Mouse (Mus musculus): Measurements from ENCODE around the gene Rph3al. TPM values are rescaled to one million over a fixed set of nuclear protein-coding genes. Genes with fewer than 3 reads are reported as not detected.

The Rph3al gene
- polyA plus RNA-seq, 1 experiment from 2014 or later = 1.3 TPM

DNA sequence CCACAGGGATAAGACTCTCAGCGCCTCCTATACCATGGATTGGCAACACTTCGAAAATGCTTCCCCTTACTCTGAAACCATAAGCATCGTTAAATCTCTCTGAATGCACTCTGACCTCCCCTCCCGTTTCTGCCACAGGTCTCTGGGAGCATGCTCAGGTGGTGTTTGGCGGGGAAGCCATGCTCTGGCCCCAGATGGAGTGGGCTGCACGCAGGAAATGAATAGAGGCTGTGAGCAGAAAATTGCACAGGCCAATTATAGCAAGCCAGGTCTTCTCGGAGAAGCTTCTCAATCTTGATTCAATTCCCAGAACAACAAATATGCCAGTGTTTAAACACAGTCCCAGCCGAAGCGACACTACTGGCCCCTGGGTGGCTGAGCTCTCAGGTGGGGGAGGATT lies 72.4 kb downstream of the Rph3al start:
- 29% methylated on average over 9 of the region's 9 CpGs for WGBS
- ATAC-seq (ENCODE audit: low read depth) = no peak
- Histone ChIP-seq H3K4me3 (ENCODE audit: low read depth, low read length) (no peak overlapping the region), H3K36me3 (ENCODE audit: control insufficient read depth, insufficient read depth, low read length) (no peaks in the 10 kb centered on the region), H3K27ac (ENCODE audit: low read depth, low read length) (peak overlapping the region; percentile 12; the same call in 1 of the 2 replicates), H3K9ac (replicated peaks; ENCODE audit: low read depth, low read length) (no peak overlapping the region), H3K9me3 (ENCODE audit: control insufficient read depth, low read length) (no peaks in the 10 kb centered on the region), H3K4me1 (ENCODE audit: control insufficient read depth, insufficient read depth, low read length) (peaks cover 20% of the 10 kb centered on the region), H3K4me2 (ENCODE audit: low read depth, low read length) (no peak overlapping the region), H3K27me3 (ENCODE audit: control insufficient read depth, insufficient read depth, low read length) (no peaks in the 10 kb centered on the region)

DNA sequence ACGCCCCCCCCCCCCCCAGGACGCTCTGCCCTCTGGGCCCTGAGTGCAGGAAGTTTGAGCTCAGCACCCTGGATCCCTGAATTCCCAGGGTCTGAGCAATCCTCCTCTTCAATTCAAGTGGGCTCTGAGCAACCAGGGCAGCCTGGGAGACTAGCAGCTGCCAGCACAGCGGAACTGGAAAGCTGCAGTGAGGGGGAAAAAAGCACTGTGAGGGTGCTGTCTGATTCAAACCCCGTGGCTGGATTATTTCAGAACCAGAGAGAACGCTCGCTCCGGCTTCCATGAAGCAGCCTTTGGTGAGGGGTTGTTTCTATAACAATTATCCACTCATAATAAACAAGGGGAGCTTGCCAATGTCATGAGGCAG lies 73.0 kb downstream of the Rph3al start:
- Histone ChIP-seq H3K27ac (ENCODE audit: low read depth, low read length) (peak overlapping the region; percentile 12; the same call in 1 of the 2 replicates), H3K4me3 (ENCODE audit: low read depth, low read length) (no peak overlapping the region), H3K4me1 (ENCODE audit: control insufficient read depth, insufficient read depth, low read length) (peaks cover 19% of the 10 kb centered on the region; the same call in 1 of the 2 replicates), H3K36me3 (ENCODE audit: control insufficient read depth, insufficient read depth, low read length) (no peaks in the 10 kb centered on the region), H3K27me3 (ENCODE audit: control insufficient read depth, insufficient read depth, low read length) (no peaks in the 10 kb centered on the region), H3K4me2 (ENCODE audit: low read depth, low read length) (no peak overlapping the region), H3K9me3 (ENCODE audit: control insufficient read depth, low read length) (no peaks in the 10 kb centered on the region), H3K9ac (replicated peaks; ENCODE audit: low read depth, low read length) (no peak overlapping the region)
- WGBS = 35% methylated on average over 7 of the region's 7 CpGs
- no peak for ATAC-seq (ENCODE audit: low read depth)

DNA sequence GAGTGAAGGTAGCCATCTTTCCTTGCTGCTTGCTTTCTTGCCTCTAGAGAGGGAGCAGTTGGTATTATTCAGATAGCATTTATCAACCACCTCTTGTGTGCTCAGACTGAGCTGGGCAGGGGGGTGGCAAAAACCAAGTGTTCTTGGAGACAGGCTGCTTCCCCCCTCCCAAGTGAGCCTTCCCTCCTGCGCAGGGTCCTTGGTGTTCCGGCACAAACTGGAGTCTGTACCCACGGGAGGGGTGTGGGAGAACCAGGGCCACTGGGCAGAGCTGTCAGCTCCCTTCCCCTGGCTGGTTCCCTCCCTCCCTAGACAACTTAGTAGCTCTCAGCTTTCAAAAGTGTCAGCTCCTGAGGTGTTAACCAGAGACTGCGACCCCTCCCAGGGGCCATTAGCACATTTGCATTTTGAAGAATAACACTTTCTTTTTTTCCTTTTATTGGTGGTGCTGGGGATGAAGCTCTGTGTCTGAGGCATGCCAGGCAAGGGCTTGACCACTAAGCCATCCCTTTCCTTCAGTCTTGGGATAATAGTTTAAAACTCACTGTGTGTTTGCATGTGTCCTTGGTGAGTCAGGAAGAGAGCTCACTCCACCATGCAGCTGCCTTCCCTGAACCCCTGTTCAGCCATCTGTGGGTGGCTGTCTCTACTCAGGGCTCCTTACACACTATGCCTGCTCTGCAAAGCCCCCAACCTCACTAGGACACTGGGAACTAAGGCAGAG lies 73.5 kb downstream of the Rph3al start:
- H3K27ac ChIP-seq (ENCODE audit: low read depth, low read length) = no peak overlapping the region

DNA sequence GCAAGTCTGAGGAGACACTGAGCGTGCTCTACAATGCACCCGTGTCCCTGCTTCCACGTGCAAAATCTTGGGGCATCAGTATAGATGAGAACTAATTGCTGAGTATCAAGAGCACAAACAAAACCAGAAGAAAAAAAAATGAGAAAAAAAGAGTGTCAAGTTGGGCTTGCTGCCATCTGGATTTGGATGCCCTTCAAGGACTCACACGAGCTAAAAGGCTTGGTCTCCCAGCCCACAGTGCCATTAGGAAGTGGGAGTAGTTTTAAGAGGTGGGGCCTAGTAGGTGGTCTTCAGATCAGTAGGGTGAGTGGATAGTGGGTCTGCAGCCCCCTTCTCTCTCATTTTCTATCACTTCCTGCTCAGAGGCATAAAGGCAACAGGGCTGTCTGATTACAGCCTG lies 75.8 kb downstream of the Rph3al start:
- ATAC-seq (ENCODE audit: low read depth) = no peak
- no peak overlapping the region for H3K9ac ChIP-seq (replicated peaks; ENCODE audit: low read depth, low read length)
- no peaks in the 10 kb centered on the region for H3K9me3 ChIP-seq (ENCODE audit: control insufficient read depth, low read length)
- H3K4me2 ChIP-seq (ENCODE audit: low read depth, low read length) = no peak overlapping the region
- no peaks in the 10 kb centered on the region for H3K27me3 ChIP-seq (ENCODE audit: control insufficient read depth, insufficient read depth, low read length)
- no peak overlapping the region for H3K27ac ChIP-seq (ENCODE audit: low read depth, low read length)
- 71% methylated on average over 4 of the region's 4 CpGs for WGBS
- H3K4me3 ChIP-seq (ENCODE audit: low read depth, low read length) = no peak overlapping the region
- peaks cover 19% of the 10 kb centered on the region; the same call in 1 of the 2 replicates for H3K4me1 ChIP-seq (ENCODE audit: control insufficient read depth, insufficient read depth, low read length)
- H3K36me3 ChIP-seq (ENCODE audit: control insufficient read depth, insufficient read depth, low read length) = no peaks in the 10 kb centered on the region

More for the DNA sequence above, 73.5 kb downstream of the Rph3al start:
- Histone ChIP-seq H3K9ac (replicated peaks; ENCODE audit: low read depth, low read length) (no peak overlapping the region), H3K27me3 (ENCODE audit: control insufficient read depth, insufficient read depth, low read length) (no peaks in the 10 kb centered on the region), H3K4me2 (ENCODE audit: low read depth, low read length) (no peak overlapping the region), H3K36me3 (ENCODE audit: control insufficient read depth, insufficient read depth, low read length) (no peaks in the 10 kb centered on the region), H3K4me3 (ENCODE audit: low read depth, low read length) (no peak overlapping the region), H3K4me1 (ENCODE audit: control insufficient read depth, insufficient read depth, low read length) (peaks cover 16% of the 10 kb centered on the region; the same call in 1 of the 2 replicates), H3K9me3 (ENCODE audit: control insufficient read depth, low read length) (no peaks in the 10 kb centered on the region)
- no peak for ATAC-seq (ENCODE audit: low read depth)
- 30% methylated on average over 4 of the region's 4 CpGs for WGBS

DNA sequence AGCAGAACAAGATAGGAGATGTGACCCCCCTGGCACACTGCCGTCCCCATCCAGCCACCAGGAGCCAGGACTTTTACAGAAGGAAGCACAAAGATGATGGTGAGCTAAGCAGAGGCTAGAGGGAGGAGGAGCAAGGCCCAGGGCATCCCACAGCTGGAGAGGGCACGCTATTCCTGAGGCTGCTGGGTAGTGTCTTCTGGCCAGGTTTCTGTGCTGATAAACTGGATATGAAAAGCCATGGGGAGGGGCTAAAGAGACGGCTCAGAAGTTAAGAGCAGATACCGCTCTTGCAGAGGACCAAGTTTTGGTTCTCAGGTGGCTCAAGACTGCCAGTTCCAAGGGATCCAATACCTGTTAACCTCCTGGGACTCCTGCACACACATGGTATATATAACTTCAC lies 76.6 kb downstream of the Rph3al start:
- Histone ChIP-seq H3K36me3 (ENCODE audit: control insufficient read depth, insufficient read depth, low read length) (no peaks in the 10 kb centered on the region), H3K4me2 (ENCODE audit: low read depth, low read length) (no peak overlapping the region), H3K4me3 (ENCODE audit: low read depth, low read length) (no peak overlapping the region), H3K4me1 (ENCODE audit: control insufficient read depth, insufficient read depth, low read length) (peaks cover 19% of the 10 kb centered on the region; the same call in 1 of the 2 replicates), H3K9ac (replicated peaks; ENCODE audit: low read depth, low read length) (no peak overlapping the region), H3K9me3 (ENCODE audit: control insufficient read depth, low read length) (no peaks in the 10 kb centered on the region), H3K27me3 (ENCODE audit: control insufficient read depth, insufficient read depth, low read length) (no peaks in the 10 kb centered on the region), H3K27ac (ENCODE audit: low read depth, low read length) (no peak overlapping the region)
- ATAC-seq (ENCODE audit: low read depth) = no peak
- 73% methylated on average over 4 of the region's 4 CpGs for WGBS

DNA sequence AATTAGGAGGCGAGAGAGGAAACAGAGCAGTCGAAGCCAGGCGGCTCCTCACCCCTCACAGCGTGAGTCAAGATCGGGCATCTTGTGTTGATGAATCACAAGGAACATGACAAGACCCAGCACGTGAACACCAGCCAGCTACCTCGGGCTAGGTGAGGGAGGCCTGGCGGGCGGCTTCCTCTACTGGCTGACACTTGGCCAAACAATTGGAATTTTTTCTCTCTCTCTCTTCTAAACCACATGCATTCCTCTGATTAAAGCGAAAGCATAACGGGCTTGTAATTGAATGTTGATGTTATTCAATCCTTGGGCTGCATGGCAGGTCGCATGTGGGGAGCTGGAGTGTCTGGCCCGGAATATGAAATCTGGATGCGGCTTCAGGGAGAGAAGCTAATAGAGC lies 77.0 kb downstream of the Rph3al start:
- no peaks in the 10 kb centered on the region for H3K9me3 ChIP-seq (ENCODE audit: control insufficient read depth, low read length)
- no peak overlapping the region for H3K27ac ChIP-seq (ENCODE audit: low read depth, low read length)
- H3K4me1 ChIP-seq (ENCODE audit: control insufficient read depth, insufficient read depth, low read length) = peaks cover 19% of the 10 kb centered on the region; the same call in 1 of the 2 replicates
- no peak for ATAC-seq (ENCODE audit: low read depth)
- no peaks in the 10 kb centered on the region for H3K36me3 ChIP-seq (ENCODE audit: control insufficient read depth, insufficient read depth, low read length)
- H3K4me3 ChIP-seq (ENCODE audit: low read depth, low read length) = no peak overlapping the region
- H3K4me2 ChIP-seq (ENCODE audit: low read depth, low read length) = no peak overlapping the region
- 0 out of 2 replicates have a peak overlapping the region, but pooled peaks have one; percentile 7 for H3K9ac ChIP-seq (replicated peaks; ENCODE audit: low read depth, low read length)
- WGBS = 59% methylated on average over 14 of the region's 14 CpGs
- no peaks in the 10 kb centered on the region for H3K27me3 ChIP-seq (ENCODE audit: control insufficient read depth, insufficient read depth, low read length)

DNA sequence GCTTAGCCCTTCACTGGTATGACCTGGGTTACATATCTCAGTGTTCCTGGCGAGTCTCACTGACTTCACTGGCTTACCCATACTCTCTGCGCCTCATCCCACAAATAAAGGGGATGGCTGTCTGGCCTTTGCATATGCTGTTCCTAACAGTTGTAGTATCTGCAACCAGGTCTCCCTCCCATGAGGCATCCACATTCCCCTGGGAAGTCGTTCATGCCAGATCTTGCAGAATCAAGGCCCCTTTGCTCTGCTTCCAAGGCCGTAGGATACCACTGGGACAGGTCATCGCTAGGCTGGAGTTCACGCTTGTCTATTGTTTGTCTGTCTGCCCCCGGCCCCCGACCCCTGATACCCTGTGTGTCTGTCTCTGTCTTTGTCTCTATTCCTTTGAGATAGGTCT lies 78.8 kb downstream of the Rph3al start:
- no peak for ATAC-seq (ENCODE audit: low read depth)
- Histone ChIP-seq H3K4me3 (ENCODE audit: low read depth, low read length) (no peak overlapping the region), H3K9me3 (ENCODE audit: control insufficient read depth, low read length) (no peaks in the 10 kb centered on the region), H3K4me1 (ENCODE audit: control insufficient read depth, insufficient read depth, low read length) (peaks cover 2% of the 10 kb centered on the region; the same call in 1 of the 2 replicates), H3K36me3 (ENCODE audit: control insufficient read depth, insufficient read depth, low read length) (no peaks in the 10 kb centered on the region), H3K27ac (ENCODE audit: low read depth, low read length) (no peak overlapping the region), H3K9ac (replicated peaks; ENCODE audit: low read depth, low read length) (no peak overlapping the region), H3K4me2 (ENCODE audit: low read depth, low read length) (no peak overlapping the region), H3K27me3 (ENCODE audit: control insufficient read depth, insufficient read depth, low read length) (no peaks in the 10 kb centered on the region)
- 60% methylated on average over 8 of the region's 8 CpGs for WGBS

DNA sequence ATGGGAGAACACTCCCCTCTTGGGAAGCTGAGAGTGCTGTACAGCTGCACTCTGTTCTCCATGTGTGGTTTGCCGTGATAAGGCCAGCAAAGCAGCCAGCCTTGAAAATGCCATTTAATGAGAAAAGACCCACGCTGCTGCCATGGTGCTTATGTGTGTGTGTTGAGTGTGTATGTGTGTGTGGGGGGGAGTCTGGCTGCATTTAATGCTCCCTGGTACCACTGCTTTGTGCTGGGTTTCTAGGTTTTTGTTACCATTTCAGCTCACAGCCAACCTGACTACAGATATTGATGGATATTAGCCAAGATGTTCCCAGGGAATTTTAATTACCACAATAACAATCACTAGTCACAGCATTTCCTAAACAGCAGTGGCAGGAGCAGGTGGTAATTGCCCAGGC lies 79.3 kb downstream of the Rph3al start:
- peaks cover 2% of the 10 kb centered on the region; the same call in 1 of the 2 replicates for H3K4me1 ChIP-seq (ENCODE audit: control insufficient read depth, insufficient read depth, low read length)
- no peaks in the 10 kb centered on the region for H3K9me3 ChIP-seq (ENCODE audit: control insufficient read depth, low read length)
- ATAC-seq (ENCODE audit: low read depth) = peak; percentile 41; the same call in 1 of the 2 replicates
- WGBS = 32% methylated on average over 2 of the region's 2 CpGs
- H3K36me3 ChIP-seq (ENCODE audit: control insufficient read depth, insufficient read depth, low read length) = no peaks in the 10 kb centered on the region
- H3K4me2 ChIP-seq (ENCODE audit: low read depth, low read length) = no peak overlapping the region
- no peak overlapping the region for H3K9ac ChIP-seq (replicated peaks; ENCODE audit: low read depth, low read length)
- H3K4me3 ChIP-seq (ENCODE audit: low read depth, low read length) = no peak overlapping the region
- peak overlapping the region; percentile 50; the same call in 1 of the 2 replicates for H3K27ac ChIP-seq (ENCODE audit: low read depth, low read length)
- no peaks in the 10 kb centered on the region for H3K27me3 ChIP-seq (ENCODE audit: control insufficient read depth, insufficient read depth, low read length)

DNA sequence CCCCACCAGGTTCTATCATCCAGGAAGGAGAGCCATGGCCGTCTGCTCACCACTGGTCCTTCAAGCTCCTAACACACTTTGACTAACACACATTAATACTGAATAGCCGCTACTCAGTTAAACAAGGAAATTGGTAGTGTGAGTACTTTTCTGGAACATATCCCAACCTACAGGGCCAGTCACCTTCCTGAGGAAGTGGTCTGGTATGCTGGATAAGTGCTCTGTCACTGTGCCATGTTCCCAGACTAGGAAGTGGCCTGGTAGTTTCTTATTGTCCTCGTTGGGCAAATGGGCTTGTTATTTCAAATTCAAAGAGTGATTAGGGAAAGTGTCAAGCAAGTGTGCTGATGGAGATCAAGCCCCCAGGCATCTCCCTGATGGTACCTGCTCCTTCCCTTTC lies 80.4 kb downstream of the Rph3al start:
- H3K4me2 ChIP-seq (ENCODE audit: low read depth, low read length) = no peak overlapping the region
- H3K9me3 ChIP-seq (ENCODE audit: control insufficient read depth, low read length) = no peaks in the 10 kb centered on the region
- ATAC-seq (ENCODE audit: low read depth) = no peak
- no peak overlapping the region for H3K9ac ChIP-seq (replicated peaks; ENCODE audit: low read depth, low read length)
- H3K4me3 ChIP-seq (ENCODE audit: low read depth, low read length) = no peak overlapping the region
- WGBS = 74% methylated on average over 3 of the region's 3 CpGs
- no peaks in the 10 kb centered on the region for H3K27me3 ChIP-seq (ENCODE audit: control insufficient read depth, insufficient read depth, low read length)
- no peaks in the 10 kb centered on the region for H3K36me3 ChIP-seq (ENCODE audit: control insufficient read depth, insufficient read depth, low read length)
- H3K4me1 ChIP-seq (ENCODE audit: control insufficient read depth, insufficient read depth, low read length) = peaks cover 2% of the 10 kb centered on the region; the same call in 1 of the 2 replicates
- no peak overlapping the region for H3K27ac ChIP-seq (ENCODE audit: low read depth, low read length)
